Mouse (Mus musculus) intestine, embryonic 16.5 days (tissue): ENCODE data around the gene Chd9. TPM values are rescaled to one million over a fixed set of nuclear protein-coding genes. Genes with fewer than 3 reads are reported as not detected.

Experiments
- ATAC-seq: fragments of 200-750 bp; cut with Nextera tagmentation; 2 replicates; pipeline ENCODE4 v1.8.0; 2017; ENCODE audit warnings: moderate TSS enrichment, moderate library complexity
- H3K27ac ChIP-seq: fragments of 300-500 bp; sonication (generic); 2 replicates; pipeline ENCODE4 v1.5.1; 2014; ENCODE audit warnings: mild to moderate bottlenecking, low read length
- H3K27me3 ChIP-seq: fragments of 300-500 bp; sonication (generic); replicated peaks from 2 replicates; pipeline ENCODE4 v1.6.1; 2014; ENCODE audit warnings: low read length, control low read depth, mixed read lengths; ENCODE audit not compliant: control insufficient read depth, insufficient read depth
- H3K36me3 ChIP-seq: fragments of 300-500 bp; sonication (generic); 2 replicates; pipeline ENCODE4 v1.6.1; 2014; ENCODE audit warnings: low read length, control low read depth; ENCODE audit not compliant: control insufficient read depth, insufficient read depth
- H3K4me1 ChIP-seq: fragments of 300-500 bp; sonication (generic); 2 replicates; pipeline ENCODE4 v1.6.1; 2014; ENCODE audit warnings: low read length, control low read depth, mixed read lengths; ENCODE audit not compliant: control insufficient read depth, insufficient read depth
- H3K4me2 ChIP-seq: fragments of 300-500 bp; sonication (generic); 2 replicates; pipeline ENCODE4 v1.6.1; 2014; ENCODE audit warnings: low read depth, low read length, control low read depth
- H3K4me3 ChIP-seq: fragments of 300-500 bp; sonication (generic); 2 replicates; pipeline ENCODE4 v1.5.1; 2014; ENCODE audit warnings: mild to moderate bottlenecking, low read length
- H3K9ac ChIP-seq: fragments of 300-500 bp; sonication (generic); 2 replicates; pipeline ENCODE4 v1.6.1; 2014; ENCODE audit warnings: low read depth, low read length
- H3K9me3 ChIP-seq: fragments of 300-500 bp; sonication (generic); 2 replicates; pipeline ENCODE4 v1.6.1; 2016; ENCODE audit warnings: low read length, control low read depth; ENCODE audit not compliant: control insufficient read depth
- WGBS: fragments of 180-500 bp; shearing (Covaris S2); extraction: QIAGEN DNeasy Blood & Tissue Kit; methylation state at CpG from one replicate; pipeline ENCODE4 v1.1.7; 2014; 5-methylcytosine and 5-hydroxymethylcytosine counted together
- polyA plus RNA-seq: library from polyadenylated mRNA; unstranded; fragments of >200 nt; fragmentation: Nextera tagmentation; extraction: Ambion mirVana; gene quantifications from 2 replicates; pipeline ENCODE4 v1.2.1, GENCODE M21; 2015

The Chd9 gene
- polyA plus RNA-seq, 1 experiment from 2014 or later: 283 TPM

GRCm38 (mm10) chr8:90954802-90955760 is 126.9 kb downstream of the Chd9 start:
- H3K36me3 ChIP-seq: no peaks in the 10 kb centered on the region
- peak overlapping the region; percentile 72 for H3K9ac ChIP-seq
- peak; percentile 93 for ATAC-seq
- peaks cover 8% of the 10 kb centered on the region for H3K4me1 ChIP-seq
- H3K27me3 ChIP-seq: no peaks in the 10 kb centered on the region
- no peaks in the 10 kb centered on the region for H3K9me3 ChIP-seq
- H3K4me3 ChIP-seq: peak overlapping the region; percentile 53
- under 1% methylated on average over 21 of the region's 21 CpGs for WGBS
- peak overlapping the region; percentile 98 for H3K27ac ChIP-seq
- H3K4me2 ChIP-seq: peak overlapping the region; percentile 67

GRCm38 (mm10) chr8:90955761-90956136 is 127.6 kb downstream of the Chd9 start:
- H3K9me3 ChIP-seq: no peaks in the 10 kb centered on the region
- peak overlapping the region; percentile 98; the same call in 1 of the 2 replicates for H3K27ac ChIP-seq
- ATAC-seq: no peak
- H3K4me1 ChIP-seq: peaks cover 11% of the 10 kb centered on the region
- peak overlapping the region; percentile 72; the same call in 1 of the 2 replicates for H3K9ac ChIP-seq
- H3K4me3 ChIP-seq: peak overlapping the region; percentile 53
- H3K36me3 ChIP-seq: 0 out of 2 replicates have a peak, but pooled peaks cover 4% of the 10 kb centered on the region
- H3K4me2 ChIP-seq: peak overlapping the region; percentile 67
- no peaks in the 10 kb centered on the region for H3K27me3 ChIP-seq

GRCm38 (mm10) chr8:90956390-90956789 is 128.2 kb downstream of the Chd9 start:
- Histone ChIP-seq H3K9me3 (no peaks in the 10 kb centered on the region), H3K27me3 (no peaks in the 10 kb centered on the region), H3K4me2 (peak overlapping the region; percentile 43), H3K27ac (peak overlapping the region; percentile 27; the same call in 1 of the 2 replicates), H3K4me1 (peaks cover 12% of the 10 kb centered on the region), H3K9ac (0 out of 2 replicates have a peak overlapping the region, but pooled peaks have one; percentile 14), H3K36me3 (0 out of 2 replicates have a peak, but pooled peaks cover 4% of the 10 kb centered on the region), H3K4me3 (peak overlapping the region; percentile 38)
- 50% methylated on average over 9 of the region's 9 CpGs for WGBS
- ATAC-seq: no peak

GRCm38 (mm10) chr8:90957711-90958110 is 129.6 kb downstream of the Chd9 start:
- H3K27ac ChIP-seq: no peak overlapping the region
- no peak overlapping the region for H3K9ac ChIP-seq
- H3K4me1 ChIP-seq: peaks cover 14% of the 10 kb centered on the region
- H3K4me2 ChIP-seq: no peak overlapping the region
- H3K36me3 ChIP-seq: 0 out of 2 replicates have a peak, but pooled peaks cover 4% of the 10 kb centered on the region
- no peak overlapping the region for H3K4me3 ChIP-seq
- no peak for ATAC-seq
- no peaks in the 10 kb centered on the region for H3K27me3 ChIP-seq
- H3K9me3 ChIP-seq: no peaks in the 10 kb centered on the region

- no peaks in the 10 kb centered on the region for H3K27me3 ChIP-seq
- no peaks in the 10 kb centered on the region for H3K9me3 ChIP-seq
- H3K9ac ChIP-seq: no peak overlapping the region
- no peak overlapping the region for H3K4me2 ChIP-seq
- H3K27ac ChIP-seq: no peak overlapping the region
- 0 out of 2 replicates have a peak, but pooled peaks cover 4% of the 10 kb centered on the region for H3K36me3 ChIP-seq
- H3K4me1 ChIP-seq: peaks cover 9% of the 10 kb centered on the region
- WGBS: 90% methylated on average over 4 of the region's 4 CpGs
- H3K4me3 ChIP-seq: no peak overlapping the region
- ATAC-seq: no peak
Measured at GRCm38 (mm10) chr8:90959721-90960120, 131.6 kb downstream of the Chd9 start.

- H3K27me3 ChIP-seq: no peaks in the 10 kb centered on the region
- peaks cover 9% of the 10 kb centered on the region for H3K4me1 ChIP-seq
- 64% methylated on average over 4 of the region's 4 CpGs for WGBS
- no peak overlapping the region for H3K9ac ChIP-seq
- H3K36me3 ChIP-seq: 0 out of 2 replicates have a peak, but pooled peaks cover 4% of the 10 kb centered on the region
- no peak overlapping the region for H3K4me3 ChIP-seq
- H3K4me2 ChIP-seq: no peak overlapping the region
- H3K27ac ChIP-seq: no peak overlapping the region
- ATAC-seq: no peak
- H3K9me3 ChIP-seq: no peaks in the 10 kb centered on the region
Measured at GRCm38 (mm10) chr8:90961603-90962002, 133.5 kb downstream of the Chd9 start.

GRCm38 (mm10) chr8:90964044-90964443 is 135.9 kb downstream of the Chd9 start:
- H3K9ac ChIP-seq: no peak overlapping the region
- ATAC-seq: no peak
- H3K27ac ChIP-seq: no peak overlapping the region
- H3K4me2 ChIP-seq: no peak overlapping the region
- H3K4me3 ChIP-seq: no peak overlapping the region
- 86% methylated on average over 2 of the region's 2 CpGs for WGBS
- H3K36me3 ChIP-seq: 0 out of 2 replicates have a peak, but pooled peaks cover 4% of the 10 kb centered on the region
- peaks cover 6% of the 10 kb centered on the region for H3K4me1 ChIP-seq
- H3K9me3 ChIP-seq: no peaks in the 10 kb centered on the region
- H3K27me3 ChIP-seq: no peaks in the 10 kb centered on the region

- Histone ChIP-seq H3K27me3 (no peaks in the 10 kb centered on the region), H3K36me3 (no peaks in the 10 kb centered on the region), H3K4me1 (peaks cover 3% of the 10 kb centered on the region), H3K9ac (no peak overlapping the region), H3K4me3 (no peak overlapping the region), H3K27ac (no peak overlapping the region), H3K9me3 (no peaks in the 10 kb centered on the region), H3K4me2 (no peak overlapping the region)
- WGBS: 93% methylated on average over 9 of the region's 9 CpGs
- no peak for ATAC-seq
Measured at GRCm38 (mm10) chr8:90965467-90966170, 137.5 kb downstream of the Chd9 start.

- Histone ChIP-seq H3K9ac (no peak overlapping the region), H3K27ac (no peak overlapping the region), H3K27me3 (no peaks in the 10 kb centered on the region), H3K4me1 (no peaks in the 10 kb centered on the region), H3K4me2 (no peak overlapping the region), H3K4me3 (no peak overlapping the region), H3K9me3 (no peaks in the 10 kb centered on the region), H3K36me3 (no peaks in the 10 kb centered on the region)
- 92% methylated on average over 4 of the region's 4 CpGs for WGBS
- no peak for ATAC-seq
Measured at GRCm38 (mm10) chr8:90968307-90968706, 140.2 kb downstream of the Chd9 start.
